Mouse (Mus musculus): ENCODE measurements at regions not wholly inside any gene's neighbourhood (a gene's known extent, or its start where the extent isn't known, plus 50 kb on each side); places are given as distances from the start of the nearest gene placed in this dataset.

DNA sequence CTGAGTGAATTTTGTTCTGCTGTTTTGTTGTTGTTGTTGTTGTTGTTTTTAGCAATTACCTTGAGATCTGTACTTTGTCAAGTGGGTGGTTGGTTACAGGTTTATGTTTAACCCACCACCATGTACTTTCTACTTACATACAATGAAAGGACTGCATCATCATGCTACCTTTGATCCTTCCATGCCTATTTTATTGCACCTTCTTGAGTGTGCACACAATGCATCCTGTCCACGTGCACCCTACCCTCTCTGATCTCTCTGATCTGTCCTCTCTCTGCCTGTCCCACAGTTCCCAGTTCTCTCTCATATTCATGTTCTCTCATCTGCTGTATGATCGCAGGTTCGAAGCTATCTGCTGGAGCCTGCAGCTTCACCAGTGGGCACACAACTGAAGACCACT lies 59.9 kb upstream of the Gas1 start:
- DNase-seq (ENCODE audit: low spot score), result no peak

DNA sequence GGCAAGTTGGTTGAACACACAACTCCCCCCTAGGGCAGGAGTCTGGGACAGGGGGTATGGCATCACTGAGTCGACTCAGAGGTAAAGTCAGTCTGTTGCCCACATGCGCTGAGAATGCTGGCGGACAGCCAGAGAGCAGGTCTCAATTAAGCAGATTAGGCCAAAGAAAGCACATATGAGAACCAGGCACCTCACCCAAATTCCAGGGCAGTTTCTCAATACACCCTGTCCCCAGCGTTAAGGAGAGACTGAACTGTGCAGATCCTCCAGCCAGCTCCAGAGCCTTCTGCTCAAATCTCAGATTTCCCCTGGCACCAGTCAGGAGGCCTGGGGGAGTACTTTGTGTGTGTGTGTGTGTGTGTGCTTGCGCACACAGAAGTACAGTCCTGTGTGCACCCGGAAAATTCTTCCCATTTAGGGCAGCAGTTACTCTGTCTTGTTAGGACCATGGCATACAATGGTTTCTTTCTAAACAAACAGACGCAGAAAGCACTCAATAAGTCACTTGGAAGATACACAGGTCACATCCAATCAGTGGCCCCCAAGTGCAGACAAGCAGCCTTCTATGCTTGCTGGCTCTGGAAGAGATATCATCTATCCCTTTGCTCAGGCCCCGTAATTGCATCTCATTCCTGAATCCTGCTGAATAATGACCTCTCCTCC lies 65.4 kb upstream of the Gas1 start:
- peak; percentile 65 for DNase-seq (ENCODE audit: low spot score)

DNA sequence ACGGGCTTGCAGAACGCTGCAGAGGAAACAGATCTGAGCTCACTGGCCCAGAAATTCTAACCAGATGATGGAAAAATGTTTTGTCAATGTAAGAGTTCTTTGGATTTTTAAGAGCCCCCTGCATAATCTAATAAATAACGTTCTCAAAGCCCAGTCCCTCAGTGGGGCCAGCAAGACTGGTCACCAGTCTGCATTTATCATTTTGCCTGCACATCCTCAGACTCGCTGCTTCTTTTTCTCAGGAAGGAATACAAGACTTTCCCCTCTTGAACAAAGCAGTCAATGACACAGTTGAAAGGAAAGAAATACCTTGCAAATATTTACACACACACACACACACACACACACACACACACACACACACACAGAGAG lies 65.9 kb upstream of the Gas1 start:
- DNase-seq (ENCODE audit: low spot score), result no peak

DNA sequence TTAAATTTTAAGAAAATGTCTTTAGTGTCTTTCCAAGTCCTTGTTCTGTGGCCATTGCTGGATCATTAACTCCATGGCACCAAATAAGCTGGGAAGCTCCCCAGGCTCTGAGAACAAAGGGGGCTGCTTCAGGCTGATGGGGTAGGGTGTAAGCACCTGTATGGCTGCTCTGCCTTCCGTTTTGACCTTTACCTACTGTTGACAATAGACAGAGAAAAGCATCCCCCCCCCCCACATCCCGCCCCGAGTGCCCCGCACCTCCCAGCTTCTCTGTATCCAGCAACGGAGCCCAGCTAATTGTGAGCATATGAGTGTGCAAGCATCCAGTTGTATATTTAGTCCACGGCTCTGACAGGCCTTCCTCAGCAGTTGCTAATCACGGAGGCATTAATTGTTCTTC lies 78.0 kb upstream of the Gas1 start:
- DNase-seq (ENCODE audit: low spot score), result no peak

DNA sequence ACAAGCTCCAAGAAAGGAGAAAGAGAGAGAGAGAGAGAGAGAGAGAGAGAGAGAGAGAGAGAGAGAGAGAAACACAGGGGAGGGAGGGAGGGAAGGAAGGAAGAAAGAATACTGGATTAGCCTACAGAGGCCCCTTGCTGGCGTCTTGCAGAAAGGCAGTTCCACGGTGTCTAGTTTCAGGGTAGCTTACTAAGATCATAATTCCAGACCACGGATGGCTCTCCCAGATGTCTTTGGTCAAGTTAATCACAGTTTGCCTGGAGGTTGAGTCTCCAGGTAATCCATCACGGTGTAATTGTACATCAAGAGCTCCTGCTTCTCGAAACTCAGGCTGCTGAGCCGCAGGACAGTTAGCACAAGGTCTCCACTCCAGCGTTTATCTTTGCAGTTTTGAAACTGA lies 78.5 kb upstream of the Gas1 start:
- no peak for DNase-seq (ENCODE audit: low spot score)

DNA sequence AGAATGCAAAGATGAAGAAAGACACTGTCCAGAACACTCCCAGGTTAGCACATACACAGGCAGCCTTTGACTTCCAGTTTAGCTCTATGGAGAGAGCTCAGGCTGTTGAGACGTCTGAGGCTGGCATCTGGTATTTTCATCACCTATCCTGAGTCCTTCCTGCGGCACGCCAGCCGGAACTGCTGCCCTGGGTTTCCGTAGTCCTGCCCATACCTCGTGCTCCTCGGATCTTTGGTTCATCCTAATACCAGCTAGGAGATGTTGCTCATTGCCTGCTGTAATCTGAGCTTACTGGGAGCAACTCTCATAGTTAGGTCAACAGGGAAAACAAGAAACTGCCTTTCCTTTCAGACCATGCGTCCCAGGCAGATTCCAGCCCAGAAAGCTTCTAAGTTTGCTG lies 79.8 kb upstream of the Gas1 start:
- DNase-seq (ENCODE audit: low spot score), result no peak

DNA sequence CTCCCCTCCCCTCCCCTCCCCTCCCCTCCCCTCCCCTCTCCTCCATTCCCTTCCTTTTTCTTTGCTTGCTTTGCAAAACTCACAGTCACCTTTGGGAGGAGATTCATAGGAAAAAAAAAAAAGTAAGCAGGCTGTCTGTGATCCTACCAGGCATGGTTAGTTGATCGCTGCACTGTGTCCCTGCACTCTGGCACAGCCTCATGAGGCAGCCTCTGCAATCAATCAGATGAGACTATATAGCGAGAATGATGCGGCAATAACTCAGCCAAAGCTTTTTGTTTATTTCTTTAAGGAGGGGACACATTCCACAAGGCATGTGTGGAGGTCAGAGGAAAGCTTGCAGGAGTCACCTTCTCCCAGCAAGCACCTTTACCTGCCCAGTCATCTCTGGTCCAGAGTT lies 80.7 kb upstream of the Gas1 start:
- no peak for DNase-seq (ENCODE audit: low spot score)

DNA sequence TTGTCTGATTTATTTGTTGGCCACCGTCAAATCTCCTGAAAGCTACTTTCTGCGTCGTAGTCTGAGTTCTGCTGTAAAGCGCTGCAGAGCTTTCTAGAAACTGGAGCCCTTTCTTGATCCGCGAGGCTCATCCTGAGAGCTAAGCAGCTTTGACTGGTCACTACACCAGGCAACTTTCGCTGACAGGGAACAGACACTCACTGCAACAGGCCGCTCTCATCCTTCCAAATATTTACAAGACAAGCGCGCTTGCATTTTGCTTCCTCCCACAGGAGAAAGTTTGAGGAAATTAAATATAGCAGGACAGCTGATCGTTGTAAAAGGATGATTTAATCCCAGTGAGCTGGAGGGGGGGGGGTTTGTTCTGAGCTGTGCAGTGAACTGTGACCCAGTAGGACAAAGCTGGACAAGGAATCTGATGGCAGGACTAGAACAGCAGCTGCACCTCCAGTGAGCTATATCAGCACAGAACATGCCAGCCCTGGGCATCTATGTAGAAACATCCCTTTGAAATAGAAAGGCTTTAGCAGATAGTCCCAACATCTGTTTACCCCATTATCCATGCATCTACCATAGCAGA lies 85.4 kb upstream of the Gas1 start:
- no peak for DNase-seq (ENCODE audit: low spot score)

DNA sequence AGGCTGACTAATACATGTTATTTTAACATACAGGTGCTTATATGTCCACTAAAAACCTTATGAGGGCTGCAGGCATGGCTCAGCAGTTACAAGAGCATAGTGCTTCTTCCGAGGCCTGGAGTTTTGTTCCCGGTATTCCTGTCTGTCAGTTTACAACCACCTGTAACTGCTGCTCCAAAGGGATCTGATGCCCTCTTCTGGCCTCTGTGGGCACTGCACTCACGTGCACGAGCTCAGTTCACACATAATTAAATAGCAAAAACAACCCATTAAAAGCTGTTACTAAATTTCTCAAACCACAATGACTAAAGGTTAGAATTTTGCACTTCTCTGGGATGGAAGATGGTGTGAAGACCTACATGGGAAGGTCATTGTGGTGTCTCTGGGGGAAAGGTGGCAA lies 87.3 kb upstream of the Gas1 start:
- DNase-seq (ENCODE audit: low spot score), result no peak

DNA sequence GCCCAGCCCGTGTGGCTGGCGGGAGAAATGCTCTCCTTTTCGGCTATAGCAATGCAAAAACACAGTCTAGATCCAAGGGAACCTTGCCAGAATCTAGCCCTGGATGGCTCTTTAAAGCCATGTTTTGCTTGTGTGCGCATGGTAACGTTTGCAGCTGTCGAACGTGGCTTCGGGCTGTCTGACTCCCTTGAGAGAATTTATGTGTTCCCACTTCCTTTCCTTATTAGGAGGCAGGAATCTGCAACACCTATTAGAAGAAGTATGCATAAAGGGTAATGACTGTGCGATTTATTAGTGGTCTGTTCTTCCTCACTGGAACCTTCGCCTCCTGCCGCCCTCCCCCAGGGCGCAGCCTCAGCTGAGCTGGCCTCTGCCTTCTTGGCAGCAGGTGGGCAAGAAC lies 90.4 kb upstream of the Gas1 start:
- DNase-seq (ENCODE audit: low spot score), result peak; percentile 73

DNA sequence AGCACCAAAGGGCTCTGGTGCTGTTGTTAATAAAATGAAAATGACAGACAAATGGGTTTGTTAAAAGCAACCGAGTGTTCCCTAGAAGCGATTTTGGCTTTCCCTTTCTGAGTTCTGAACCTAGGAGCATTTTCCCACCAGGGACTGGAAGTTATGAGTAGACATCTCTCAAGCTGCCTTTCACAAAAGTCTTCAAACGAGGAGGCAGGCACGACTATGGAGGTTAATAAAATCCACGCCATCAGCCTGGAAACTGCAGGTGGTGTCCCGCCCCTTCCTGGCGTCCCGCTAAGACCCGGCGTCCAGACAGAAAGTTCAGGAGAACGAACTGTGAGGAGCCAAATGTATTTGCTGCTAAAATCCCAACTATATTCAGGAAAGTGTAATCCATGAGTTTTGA lies 91.1 kb upstream of the Gas1 start:
- DNase-seq (ENCODE audit: low spot score), result no peak

DNA sequence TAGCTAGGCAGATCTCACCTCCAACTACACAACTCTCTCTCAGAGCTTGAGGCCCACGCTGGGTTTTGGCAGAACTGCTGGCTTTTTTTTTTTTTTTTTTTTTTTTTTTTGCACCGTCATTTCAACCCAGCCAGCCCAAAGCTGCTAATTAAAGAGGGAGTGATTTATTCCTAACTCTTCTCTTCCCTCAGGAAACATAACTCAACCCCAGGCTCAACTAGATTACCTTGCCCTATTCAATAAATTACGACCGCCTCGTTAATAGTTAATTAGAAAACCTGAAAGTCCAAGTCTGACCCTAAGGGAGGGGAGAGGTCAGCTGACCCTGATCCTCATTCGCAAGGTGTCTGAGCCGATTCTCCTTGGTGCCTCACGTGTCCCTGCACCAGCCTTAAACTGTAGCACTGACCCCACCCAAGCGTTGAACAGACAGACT lies 92.3 kb upstream of the Gas1 start:
- DNase-seq (ENCODE audit: low spot score), result no peak

DNA sequence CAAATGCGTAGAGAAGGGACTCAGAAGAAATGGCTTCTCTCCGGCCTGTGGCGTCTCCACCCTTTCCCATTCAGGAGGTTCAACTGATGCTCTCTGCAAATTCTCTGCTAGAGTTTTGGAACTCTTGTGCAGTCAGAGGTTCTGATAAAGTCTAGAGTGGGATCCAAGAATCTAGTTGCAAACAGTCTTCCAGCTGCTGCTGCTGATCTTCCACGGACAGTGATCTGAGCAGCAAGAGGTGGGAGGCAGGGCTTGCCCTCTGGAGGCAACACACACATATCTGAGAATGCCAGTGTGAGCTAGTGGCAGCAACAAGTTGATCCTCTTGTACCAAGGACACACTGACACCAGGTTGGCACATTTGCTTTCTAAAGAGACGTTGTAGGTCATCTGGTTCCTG lies 93.4 kb upstream of the Gas1 start:
- no peak for DNase-seq (ENCODE audit: low spot score)

DNA sequence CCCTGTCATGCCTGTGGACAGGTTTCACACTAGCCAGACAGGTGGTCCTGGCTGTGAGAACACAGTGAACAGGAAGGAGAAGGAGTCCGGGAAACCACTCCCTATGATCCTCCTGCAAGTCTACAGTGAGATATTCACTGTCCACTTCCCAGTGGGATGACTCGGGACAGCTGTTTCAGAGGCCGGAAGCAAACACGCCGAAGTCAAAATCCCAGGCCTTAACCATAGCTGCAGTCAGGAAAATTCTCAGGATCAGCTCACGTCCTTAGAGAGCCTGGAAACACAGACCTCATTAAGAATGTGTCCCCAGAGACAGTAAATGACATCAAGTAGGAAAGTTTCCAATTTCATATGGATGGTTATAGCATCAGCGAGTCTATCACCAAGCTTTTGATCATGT lies 96.2 kb upstream of the Gas1 start:
- no peak for DNase-seq (ENCODE audit: low spot score)

DNA sequence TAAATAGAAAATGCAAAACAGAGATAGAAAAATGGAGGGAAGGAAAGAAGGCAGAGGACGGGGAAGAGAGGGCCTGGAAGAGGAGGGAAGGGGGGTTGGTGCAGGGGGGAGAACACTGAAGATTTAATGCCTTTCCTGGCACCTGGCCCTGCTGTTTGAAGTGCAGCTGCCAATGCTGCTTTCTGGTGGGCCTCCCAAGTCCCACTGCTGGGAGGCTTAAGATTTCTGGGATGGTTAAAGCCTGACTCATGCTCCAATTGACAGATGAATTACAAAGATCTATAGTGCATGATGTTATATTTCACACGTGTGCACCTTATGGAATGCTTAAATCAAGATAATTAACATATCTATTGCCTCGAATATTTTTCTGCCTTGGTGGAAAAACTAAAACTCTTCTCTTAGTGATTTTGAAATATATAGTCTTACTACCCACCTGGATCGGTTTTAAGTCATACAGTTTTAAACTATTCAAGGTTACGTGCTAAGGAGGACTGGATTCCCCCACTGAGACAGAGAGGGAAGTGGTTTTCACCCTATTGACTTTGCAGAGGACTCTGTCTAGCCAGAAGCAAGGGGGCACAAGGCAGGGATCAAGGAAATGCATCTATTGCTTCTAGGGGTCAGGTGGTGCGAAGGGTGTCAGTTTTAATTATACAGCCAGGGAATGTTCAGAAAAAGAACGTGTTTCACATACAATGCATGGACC lies 105.5 kb upstream of the Gas1 start:
- DNase-seq (ENCODE audit: low spot score), result no peak

DNA sequence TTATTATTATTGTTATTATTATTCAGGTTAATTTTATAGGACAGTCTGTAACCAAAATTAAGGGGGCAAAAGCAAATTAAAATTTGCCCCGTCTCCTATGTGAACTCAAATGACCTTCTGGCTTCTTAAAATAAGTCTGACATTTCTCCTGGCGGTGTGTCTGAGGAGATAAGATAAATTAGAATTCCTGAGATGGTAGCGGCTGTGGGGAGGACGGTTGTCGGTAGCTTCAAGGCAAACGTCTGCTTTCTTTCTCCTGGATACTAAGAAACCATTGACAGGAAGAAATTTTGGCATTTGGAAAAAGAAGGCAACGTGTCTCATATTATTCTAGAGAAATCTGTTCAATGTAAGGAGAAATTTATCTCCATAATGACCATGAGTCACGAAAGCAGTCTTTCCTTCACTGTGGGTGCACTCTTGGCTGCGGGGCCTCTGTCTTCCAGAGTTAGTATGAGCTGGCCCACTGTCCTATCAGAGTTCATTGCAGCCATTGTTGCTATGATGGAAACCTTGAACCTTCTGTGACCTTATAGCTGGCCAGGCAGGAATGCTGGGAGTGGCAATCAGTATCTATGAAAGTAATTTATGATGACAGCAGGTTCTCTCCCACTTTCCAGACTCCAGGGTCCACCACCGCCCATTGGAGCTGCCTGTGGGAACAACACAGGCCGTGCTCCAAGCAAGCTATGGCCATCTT lies 109.5 kb upstream of the Gas1 start:
- DNase-seq (ENCODE audit: low spot score), result peak; percentile 34

DNA sequence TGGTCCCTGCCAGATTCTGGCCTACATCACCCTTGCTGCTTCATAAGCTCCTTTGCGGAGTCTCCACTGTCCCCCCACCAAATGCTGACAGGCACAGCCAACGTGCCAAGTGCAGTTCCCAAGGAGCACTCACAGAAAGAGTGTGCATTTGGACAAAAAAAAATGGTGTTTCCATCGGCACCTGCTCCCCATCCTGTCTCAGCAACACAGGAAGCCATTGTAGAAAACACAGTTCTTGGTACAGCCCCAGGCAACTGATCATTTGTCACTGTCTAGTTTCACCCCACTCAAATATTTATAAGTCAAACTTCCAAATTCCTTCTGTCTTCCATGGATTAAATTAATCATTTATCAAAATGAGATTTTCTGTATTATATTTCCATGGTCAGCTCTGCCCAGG lies 112.5 kb upstream of the Gas1 start:
- no peak for DNase-seq (ENCODE audit: low spot score)

DNA sequence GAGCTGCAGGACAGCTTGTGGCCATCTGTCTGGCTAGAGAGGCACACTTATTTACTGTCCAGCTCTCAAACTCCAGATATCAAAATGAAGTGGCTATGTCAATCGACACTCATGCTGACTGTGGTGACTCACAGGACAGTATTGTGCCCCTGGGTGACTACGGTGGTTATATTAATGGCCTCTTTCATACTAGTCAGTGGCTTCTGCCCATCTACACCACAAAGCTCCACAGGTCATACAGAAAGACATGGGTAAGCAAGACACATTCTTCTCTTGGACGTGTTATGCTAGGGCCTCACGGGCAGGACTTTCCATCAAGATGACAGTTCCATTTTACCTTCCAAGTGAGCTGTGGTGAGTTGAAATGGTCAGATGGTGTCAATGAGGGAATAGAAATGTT lies 113.7 kb upstream of the Gas1 start:
- no peak for DNase-seq (ENCODE audit: low spot score)

DNA sequence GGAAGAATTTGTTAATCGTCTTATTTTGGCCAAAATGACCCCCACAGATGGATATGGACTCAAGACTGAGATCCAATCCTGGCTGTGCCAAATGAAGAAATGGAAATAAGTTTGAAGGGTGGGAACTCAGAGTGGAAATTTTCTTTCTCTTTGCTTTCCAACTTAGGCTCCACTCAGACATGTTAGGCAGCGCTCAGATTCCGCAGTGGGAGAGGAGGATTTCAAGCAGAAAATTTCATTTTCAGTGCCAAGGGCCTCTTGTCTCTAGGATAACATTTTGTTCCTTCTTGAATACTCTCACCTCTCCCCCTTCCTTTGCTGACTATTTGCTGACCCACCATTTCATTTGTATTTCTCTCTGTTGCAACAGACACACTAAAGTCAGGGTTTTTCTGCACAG lies 114.2 kb upstream of the Gas1 start:
- DNase-seq (ENCODE audit: low spot score), result no peak

DNA sequence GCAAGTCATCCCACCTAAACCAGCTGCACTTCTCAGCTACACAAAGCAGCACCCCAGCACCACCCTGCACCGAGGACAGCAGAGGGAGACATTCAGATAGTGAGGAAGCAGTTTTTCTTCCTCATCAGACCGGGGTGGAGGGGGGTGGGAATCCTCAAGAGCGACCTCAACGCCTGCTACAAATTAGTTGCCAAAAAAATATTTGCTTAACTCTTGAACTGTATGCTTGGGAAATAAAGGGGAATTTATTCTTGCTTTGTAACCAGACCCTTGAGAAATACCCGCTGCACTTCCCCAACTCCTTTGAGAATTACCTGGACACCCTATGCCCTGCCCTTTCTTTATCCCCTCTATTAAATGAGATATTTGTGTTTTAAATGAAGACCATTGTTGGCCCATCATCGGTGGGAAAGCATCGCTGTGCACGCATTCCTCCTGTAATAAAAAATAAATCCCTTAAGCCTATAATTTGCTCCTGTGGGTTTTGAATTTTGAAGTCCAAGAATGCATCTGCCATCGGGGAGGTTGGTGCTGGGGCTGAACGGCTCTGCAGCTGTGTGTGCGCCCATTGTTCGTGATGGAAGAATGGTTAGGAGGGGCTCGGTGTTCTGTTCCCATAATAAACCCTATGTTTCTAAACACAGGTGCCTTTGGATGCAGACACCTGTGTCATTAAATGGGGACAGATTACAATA lies 119.2 kb upstream of the Gas1 start:
- no peak for DNase-seq (ENCODE audit: low spot score)

DNA sequence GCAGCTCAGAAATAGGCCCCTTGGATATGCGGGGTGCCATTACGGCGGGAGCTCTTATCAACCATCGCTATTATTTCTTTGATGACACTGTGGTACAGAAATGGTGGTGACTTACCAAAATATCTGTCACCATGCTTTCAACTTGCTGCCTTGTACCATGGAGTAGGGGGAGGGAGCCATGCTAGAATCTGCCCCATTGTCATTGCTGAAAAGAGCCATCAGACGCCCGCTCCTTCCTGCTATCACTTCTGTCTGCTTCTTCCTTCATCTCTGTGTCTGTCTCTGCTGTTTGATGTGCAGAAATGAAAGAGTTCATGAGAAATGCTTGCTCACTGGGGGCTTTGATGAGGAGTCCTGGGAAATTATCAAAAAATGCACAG lies 119.7 kb upstream of the Gas1 start:
- DNase-seq (ENCODE audit: low spot score), result no peak

DNA sequence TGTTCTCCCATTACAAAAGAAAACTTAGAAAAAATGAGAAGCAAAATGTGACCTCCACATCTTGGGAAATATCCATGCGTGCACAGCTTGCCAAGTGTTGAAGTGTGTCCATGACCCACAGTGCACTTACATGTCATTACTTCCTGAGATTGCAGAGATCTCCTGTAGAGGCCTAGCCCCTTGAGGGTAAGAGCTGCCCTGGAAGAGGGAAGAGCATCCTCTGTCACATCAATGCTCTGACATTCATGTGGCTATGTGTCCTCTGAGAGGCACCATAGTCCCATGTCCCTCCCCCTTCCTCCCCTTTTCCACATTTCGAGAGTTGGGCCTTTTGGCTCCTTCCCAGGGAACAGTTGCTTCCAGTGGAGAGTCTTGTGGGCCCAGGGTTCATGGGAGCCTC lies 121.4 kb upstream of the Gas1 start:
- DNase-seq (ENCODE audit: low spot score), result peak; percentile 17

DNA sequence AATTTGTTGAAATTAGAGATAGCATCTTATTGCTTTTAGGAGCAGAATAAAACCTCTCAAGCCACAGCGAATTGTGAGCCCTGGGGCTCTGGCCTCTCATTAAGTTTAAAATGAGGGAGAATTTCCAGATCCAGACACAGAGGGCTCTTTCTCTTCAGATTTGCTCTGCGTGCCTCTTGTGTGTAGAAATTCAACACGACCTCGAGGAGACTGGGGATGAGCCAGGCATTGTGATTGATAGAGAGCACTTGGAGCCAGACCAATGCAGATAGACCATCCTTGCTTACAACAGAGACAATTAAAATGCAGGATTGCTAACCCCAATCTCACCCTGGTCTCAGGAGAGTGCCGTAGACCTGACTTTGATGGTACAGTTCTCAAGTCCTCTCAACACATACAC lies 121.9 kb upstream of the Gas1 start:
- DNase-seq (ENCODE audit: low spot score), result peak; percentile 25

Data from MN1 (cell line).